Mouse (Mus musculus) kidney, postnatal 0 days (tissue): Measurements from ENCODE around the gene Nol3. TPM values are rescaled to one million over a fixed set of nuclear protein-coding genes. Genes with fewer than 3 reads are reported as not detected.
"Not testable (repeated sequence)": the region's sequence is repeated elsewhere in the genome, so short reads cannot be mapped to it uniquely, and the experiment has no call there.

Experiments used
- ATAC-seq: fragments of 200-750 bp; cut with Nextera tagmentation; replicated peaks from 2 replicates; pipeline ENCODE4 v1.8.0; 2017; ENCODE audit warnings: low read depth, moderate number of reproducible peaks, moderate TSS enrichment, moderate library complexity; ENCODE audit not compliant: low FRiP score
- DNase-seq: peaks from one replicate; pipeline ENCODE4 v3.0.0-alpha.2; 2016; ENCODE audit warnings: low spot score
- H3K27ac ChIP-seq: fragments of 300-500 bp; sonication (generic); 2 replicates; pipeline ENCODE4 v1.5.1; 2014; ENCODE audit warnings: mild to moderate bottlenecking
- H3K27me3 ChIP-seq: fragments of 300-500 bp; sonication (generic); 2 replicates; pipeline ENCODE4 v1.6.1; 2014; ENCODE audit warnings: low read length, mixed read lengths; ENCODE audit not compliant: insufficient read depth
- H3K36me3 ChIP-seq: fragments of 300-500 bp; sonication (generic); 2 replicates; pipeline ENCODE4 v1.6.1; 2014; ENCODE audit warnings: low read length, mixed read lengths; ENCODE audit not compliant: insufficient read depth
- H3K4me1 ChIP-seq: fragments of 300-500 bp; sonication (generic); replicated peaks from 2 replicates; pipeline ENCODE4 v1.6.1; 2014; ENCODE audit warnings: antibody characterized with exemption, low read length, mixed read lengths; ENCODE audit not compliant: insufficient read depth
- H3K4me2 ChIP-seq: fragments of 300-500 bp; sonication (generic); 2 replicates; pipeline ENCODE4 v1.6.1; 2014; ENCODE audit warnings: mild to moderate bottlenecking, low read length, moderate library complexity, mixed read lengths
- H3K4me3 ChIP-seq: fragments of 300-500 bp; sonication (generic); replicated peaks from 2 replicates; pipeline ENCODE4 v1.5.1; 2014; ENCODE audit warnings: low read depth, low read length
- H3K9ac ChIP-seq: fragments of 300-500 bp; sonication (generic); 2 replicates; pipeline ENCODE4 v1.6.1; 2014; ENCODE audit warnings: low read depth, low read length
- H3K9me3 ChIP-seq: fragments of 300-500 bp; sonication (generic); replicated peaks from 2 replicates; pipeline ENCODE4 v1.6.1; 2016; ENCODE audit warnings: low read length, inconsistent platforms, mixed read lengths
- CTCF ChIP-seq: IDR thresholded peaks from 2 replicates; pipeline ENCODE4 v1.5.1; 2016; ENCODE audit warnings: antibody characterized with exemption, low read depth, mild to moderate bottlenecking, moderate library complexity
- WGBS: fragments of 180-500 bp; shearing (Covaris S2); extraction: QIAGEN DNeasy Blood & Tissue Kit; methylation state at CpG from one replicate; pipeline ENCODE4 v1.1.7; 2014; 5-methylcytosine and 5-hydroxymethylcytosine counted together
- polyA plus RNA-seq: library from polyadenylated mRNA; unstranded; fragments of >200 nt; fragmentation: Nextera tagmentation; extraction: Ambion mirVana; gene quantifications from 2 replicates; pipeline ENCODE4 v1.2.1, GENCODE M21; 2015

The Nol3 gene
- polyA plus RNA-seq, result 0.29 and 0.68 TPM in 2 replicates

- H3K9ac ChIP-seq, result 0 out of 2 replicates have a peak within 1 kb of the TSS, but pooled peaks have one; percentile 31
- H3K9me3 ChIP-seq, result no peaks in the 10 kb centered on the region
- 0 out of 2 replicates have a peak, but pooled peaks have one; percentile 2 for ATAC-seq
- TF ChIP-seq CTCF, result no peak
- no peak for DNase-seq
- H3K4me2 ChIP-seq, result peak within 1 kb of the TSS; percentile 69
- no peak within 1 kb of the TSS for H3K27ac ChIP-seq
- 0 out of 2 replicates have a peak, but pooled peaks cover 2% of the 10 kb centered on the region for H3K4me1 ChIP-seq
- 6% methylated on average over 10 of the region's 10 CpGs for WGBS
- peak within 1 kb of the TSS; percentile 31 for H3K4me3 ChIP-seq
- no peaks in the 10 kb centered on the region for H3K36me3 ChIP-seq
- H3K27me3 ChIP-seq, result peaks cover 62% of the 10 kb centered on the region
Measured at GRCm38 (mm10) chr8:105275840-105276239, at the start of gene Nol3. Gene Nol3, plus strand, starts transcription at chr8:105276140.

GRCm38 (mm10) chr8:105231503-105232320 is 44.2 kb upstream of the Nol3 start:
- ATAC-seq, result no peak
- WGBS, result 85% methylated on average over 12 of the region's 12 CpGs
- TF ChIP-seq CTCF, result no peak
- no peak overlapping the region for H3K4me3 ChIP-seq
- H3K27me3 ChIP-seq, result no peaks in the 10 kb centered on the region
- no peak overlapping the region for H3K27ac ChIP-seq
- no peak for DNase-seq
- H3K36me3 ChIP-seq, result 0 out of 2 replicates have a peak, but pooled peaks cover 9% of the 10 kb centered on the region
- H3K9ac ChIP-seq, result no peak overlapping the region
- H3K9me3 ChIP-seq, result no peaks in the 10 kb centered on the region
- no peak overlapping the region for H3K4me2 ChIP-seq
- H3K4me1 ChIP-seq, result no peaks in the 10 kb centered on the region

- not testable (repeated sequence) for H3K36me3 ChIP-seq, H3K4me1 ChIP-seq, H3K9ac ChIP-seq, H3K4me2 ChIP-seq, DNase-seq, H3K4me3 ChIP-seq, ATAC-seq, H3K27me3 ChIP-seq, H3K27ac ChIP-seq, H3K9me3 ChIP-seq
- 93% methylated on average over 4 of the region's 4 CpGs for WGBS
Measured at GRCm38 (mm10) chr8:105232321-105232693, 43.6 kb upstream of the Nol3 start.

GRCm38 (mm10) chr8:105233126-105233935 is 42.6 kb upstream of the Nol3 start:
- Histone ChIP-seq H3K27ac (no peak overlapping the region), H3K9me3 (no peaks in the 10 kb centered on the region), H3K4me3 (no peak overlapping the region), H3K4me1 (no peaks in the 10 kb centered on the region), H3K9ac (no peak overlapping the region), H3K4me2 (no peak overlapping the region), H3K36me3 (0 out of 2 replicates have a peak, but pooled peaks cover 9% of the 10 kb centered on the region), H3K27me3 (no peaks in the 10 kb centered on the region)
- DNase-seq (no peak), ATAC-seq (no peak)
- WGBS, result 56% methylated on average over 1 of the region's 1 CpGs
- no peak for TF ChIP-seq CTCF

GRCm38 (mm10) chr8:105235206-105235605 is 40.7 kb upstream of the Nol3 start:
- DNase-seq, result no peak
- Histone ChIP-seq H3K4me1 (no peaks in the 10 kb centered on the region), H3K9me3 (no peaks in the 10 kb centered on the region), H3K36me3 (peaks cover 24% of the 10 kb centered on the region; the same call in 1 of the 2 replicates), H3K27me3 (no peaks in the 10 kb centered on the region), H3K4me3 (no peak overlapping the region), H3K9ac (no peak overlapping the region), H3K4me2 (no peak overlapping the region), H3K27ac (no peak overlapping the region)
- WGBS, result 74% methylated on average over 1 of the region's 1 CpGs
- ATAC-seq, result no peak
- no peak for TF ChIP-seq CTCF

- H3K4me3 ChIP-seq, result no peak overlapping the region
- 80% methylated on average over 14 of the region's 14 CpGs for WGBS
- no peaks in the 10 kb centered on the region for H3K4me1 ChIP-seq
- no peaks in the 10 kb centered on the region for H3K9me3 ChIP-seq
- no peak overlapping the region for H3K4me2 ChIP-seq
- H3K36me3 ChIP-seq, result peaks cover 37% of the 10 kb centered on the region
- no peaks in the 10 kb centered on the region for H3K27me3 ChIP-seq
- TF ChIP-seq CTCF, result no peak
- ATAC-seq (no peak), DNase-seq (no peak)
- H3K9ac ChIP-seq, result no peak overlapping the region
- H3K27ac ChIP-seq, result no peak overlapping the region
Measured at GRCm38 (mm10) chr8:105237442-105238142, 38.3 kb upstream of the Nol3 start.
